Mouse (Mus musculus) midbrain, embryonic 11.5 days (tissue): Measurements from ENCODE around the gene Acta1. TPM values are rescaled to one million over a fixed set of nuclear protein-coding genes. Genes with fewer than 3 reads are reported as not detected.

ENCODE experiments used
- ATAC-seq: fragments of 200-750 bp; cut with Nextera tagmentation; 2 replicates; pipeline ENCODE4 v1.8.0; 2017; ENCODE audit warnings: moderate TSS enrichment, moderate library complexity; ENCODE audit not compliant: low FRiP score
- DNase-seq: peaks from one replicate; pipeline ENCODE4 v3.0.0; 2015; ENCODE audit warnings: low spot score; ENCODE audit errors: missing footprints
- H3K27ac ChIP-seq: fragments of 300-500 bp; sonication (generic); 2 replicates; pipeline ENCODE4 v1.5.1; 2014; ENCODE audit warnings: low read depth, low read length
- H3K27me3 ChIP-seq: fragments of 300-500 bp; sonication (generic); 2 replicates; pipeline ENCODE4 v1.6.1; 2014; ENCODE audit warnings: mild to moderate bottlenecking, low read length, moderate library complexity, mixed read lengths; ENCODE audit not compliant: control insufficient read depth, insufficient read depth
- H3K36me3 ChIP-seq: fragments of 300-500 bp; sonication (generic); 2 replicates; pipeline ENCODE4 v1.6.1; 2014; ENCODE audit warnings: mild to moderate bottlenecking, low read length, moderate library complexity, mixed read lengths; ENCODE audit not compliant: control insufficient read depth, insufficient read depth
- H3K4me1 ChIP-seq: fragments of 300-500 bp; sonication (generic); 2 replicates; pipeline ENCODE4 v1.6.1; 2014; ENCODE audit warnings: low read length; ENCODE audit not compliant: control insufficient read depth, insufficient read depth
- H3K4me2 ChIP-seq: fragments of 300-500 bp; sonication (generic); 2 replicates; pipeline ENCODE4 v1.6.1; 2014; ENCODE audit warnings: mild to moderate bottlenecking, moderate library complexity
- H3K4me3 ChIP-seq: fragments of 300-500 bp; sonication (generic); 2 replicates; pipeline ENCODE4 v1.5.1; 2014; ENCODE audit warnings: low read depth, low read length
- H3K9ac ChIP-seq: fragments of 300-500 bp; sonication (generic); 2 replicates; pipeline ENCODE4 v1.6.1; 2014; ENCODE audit warnings: low read length
- H3K9me3 ChIP-seq: fragments of 300-500 bp; sonication (generic); 2 replicates; pipeline ENCODE4 v1.6.1; 2016; ENCODE audit warnings: low read length; ENCODE audit not compliant: control insufficient read depth
- WGBS: fragments of 180-500 bp; shearing (Covaris S2); extraction: QIAGEN DNeasy Blood & Tissue Kit; methylation state at CpG from one replicate; pipeline ENCODE4 v1.1.7; 2014; 5-methylcytosine and 5-hydroxymethylcytosine counted together
- polyA plus RNA-seq: library from polyadenylated mRNA; unstranded; fragments of >200 nt; fragmentation: Nextera tagmentation; extraction: Ambion mirVana; gene quantifications from 2 replicates; pipeline ENCODE4 v1.2.1, GENCODE M21; 2014

Acta1 gene
- polyA plus RNA-seq, 1 experiment from 2014 or later: not detected

- ATAC-seq (no peak), DNase-seq (no peak)
- 75% methylated on average over 3 of the region's 3 CpGs for WGBS
- Histone ChIP-seq H3K27ac (no peak overlapping the region), H3K9me3 (no peaks in the 10 kb centered on the region; the same call in 1 of the 2 replicates), H3K4me3 (no peak overlapping the region), H3K4me1 (peaks cover 6% of the 10 kb centered on the region), H3K4me2 (no peak overlapping the region), H3K27me3 (peaks cover 7% of the 10 kb centered on the region; the same call in 1 of the 2 replicates), H3K36me3 (no peaks in the 10 kb centered on the region), H3K9ac (no peak overlapping the region)
Measured at GRCm38 (mm10) chr8:123857361-123857760, 37.2 kb downstream of the Acta1 start.

GRCm38 (mm10) chr8:123854733-123855475 is 39.6 kb downstream of the Acta1 start:
- Histone ChIP-seq H3K9ac (no peak overlapping the region), H3K4me3 (no peak overlapping the region), H3K27me3 (no peaks in the 10 kb centered on the region), H3K27ac (no peak overlapping the region), H3K4me1 (peaks cover 6% of the 10 kb centered on the region), H3K4me2 (no peak overlapping the region), H3K9me3 (no peaks in the 10 kb centered on the region; the same call in 1 of the 2 replicates), H3K36me3 (no peaks in the 10 kb centered on the region)
- ATAC-seq (no peak), DNase-seq (no peak)
- WGBS: 90% methylated on average over 9 of the region's 9 CpGs

DNA sequence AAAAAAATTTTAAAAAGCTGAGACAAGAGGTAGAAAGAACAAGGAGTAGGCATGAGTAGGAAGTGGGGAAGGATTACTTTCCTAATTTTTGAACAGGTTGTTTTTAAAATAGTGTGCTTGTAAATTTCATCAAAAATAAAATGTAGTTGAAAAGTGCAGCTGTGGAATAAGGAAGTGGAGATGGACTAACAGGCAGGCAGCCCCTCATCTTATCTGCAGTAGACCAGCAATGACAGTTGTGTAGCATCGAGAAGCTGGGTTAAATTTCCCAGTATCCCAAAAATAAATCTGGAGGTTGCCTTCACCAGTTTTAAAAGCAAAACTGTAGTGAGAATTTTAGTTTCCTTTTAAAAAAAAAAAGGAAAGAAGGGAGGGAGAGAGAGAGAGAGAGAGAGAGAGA is 40.3 kb downstream of the Acta1 start:
- no peaks in the 10 kb centered on the region for H3K27me3 ChIP-seq
- peaks cover 6% of the 10 kb centered on the region for H3K4me1 ChIP-seq
- H3K4me2 ChIP-seq: no peak overlapping the region
- no peak overlapping the region for H3K4me3 ChIP-seq
- WGBS: 96% methylated on average over 1 of the region's 1 CpGs
- ATAC-seq: no peak
- H3K36me3 ChIP-seq: no peaks in the 10 kb centered on the region
- no peak for DNase-seq
- no peak overlapping the region for H3K9ac ChIP-seq
- no peak overlapping the region for H3K27ac ChIP-seq
- no peaks in the 10 kb centered on the region; the same call in 1 of the 2 replicates for H3K9me3 ChIP-seq

GRCm38 (mm10) chr8:123851590-123851989 is 43.0 kb downstream of the Acta1 start:
- Histone ChIP-seq H3K9ac (no peak overlapping the region), H3K9me3 (no peaks in the 10 kb centered on the region; the same call in 1 of the 2 replicates), H3K27me3 (no peaks in the 10 kb centered on the region), H3K27ac (no peak overlapping the region), H3K4me2 (no peak overlapping the region), H3K4me1 (no peaks in the 10 kb centered on the region), H3K4me3 (no peak overlapping the region), H3K36me3 (no peaks in the 10 kb centered on the region)
- no peak for ATAC-seq
- 74% methylated on average over 5 of the region's 5 CpGs for WGBS
- no peak for DNase-seq

DNA sequence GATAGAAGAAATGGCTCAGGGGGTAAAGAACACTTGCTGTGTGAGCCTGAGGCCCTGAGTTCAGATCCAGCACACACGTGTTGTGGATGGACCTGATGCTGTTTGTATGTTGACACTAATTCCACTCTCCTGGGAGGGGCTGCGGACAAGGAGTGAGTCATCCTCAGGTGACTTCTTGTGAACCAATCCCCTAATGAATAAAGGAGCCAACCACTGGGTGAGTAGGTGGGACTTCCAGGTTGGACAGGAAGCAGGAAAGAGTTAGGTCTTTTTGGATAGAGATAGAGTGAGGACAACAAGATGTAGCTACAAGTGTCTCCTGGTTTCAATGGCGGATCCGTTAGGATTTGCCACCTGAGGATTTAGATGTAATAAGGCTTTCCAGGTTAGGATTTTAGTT is 45.2 kb downstream of the Acta1 start:
- no peaks in the 10 kb centered on the region for H3K27me3 ChIP-seq
- DNase-seq (no peak), ATAC-seq (no peak)
- no peaks in the 10 kb centered on the region for H3K36me3 ChIP-seq
- H3K4me3 ChIP-seq: no peak overlapping the region
- no peak overlapping the region for H3K9ac ChIP-seq
- no peaks in the 10 kb centered on the region for H3K4me1 ChIP-seq
- no peak overlapping the region for H3K27ac ChIP-seq
- 85% methylated on average over 4 of the region's 4 CpGs for WGBS
- H3K4me2 ChIP-seq: no peak overlapping the region
- H3K9me3 ChIP-seq: no peaks in the 10 kb centered on the region

DNA sequence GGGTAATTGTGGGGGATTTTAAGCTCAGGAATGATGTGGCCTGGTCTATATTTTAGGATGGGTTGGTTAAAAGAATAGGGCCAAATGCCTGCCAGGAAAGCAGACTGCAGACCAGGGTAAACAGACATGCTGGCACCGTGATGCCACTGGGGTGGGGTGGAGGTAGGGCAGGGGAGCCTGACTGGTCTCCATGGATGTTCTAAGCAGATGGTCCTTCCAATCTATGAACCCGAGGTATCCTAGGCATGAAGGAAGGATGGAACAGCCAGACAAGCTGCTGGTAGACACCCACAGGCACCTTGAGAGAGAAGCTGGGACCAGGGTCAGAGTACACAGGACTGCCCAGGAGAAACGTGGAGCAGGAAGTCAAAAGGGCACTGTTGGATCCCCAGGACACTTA is 47.0 kb downstream of the Acta1 start:
- H3K27ac ChIP-seq: no peak overlapping the region
- H3K4me1 ChIP-seq: no peaks in the 10 kb centered on the region
- no peaks in the 10 kb centered on the region for H3K27me3 ChIP-seq
- DNase-seq: no peak
- no peak overlapping the region for H3K9ac ChIP-seq
- 76% methylated on average over 3 of the region's 3 CpGs for WGBS
- no peaks in the 10 kb centered on the region for H3K36me3 ChIP-seq
- no peaks in the 10 kb centered on the region for H3K9me3 ChIP-seq
- no peak overlapping the region for H3K4me2 ChIP-seq
- ATAC-seq: no peak
- no peak overlapping the region for H3K4me3 ChIP-seq

DNA sequence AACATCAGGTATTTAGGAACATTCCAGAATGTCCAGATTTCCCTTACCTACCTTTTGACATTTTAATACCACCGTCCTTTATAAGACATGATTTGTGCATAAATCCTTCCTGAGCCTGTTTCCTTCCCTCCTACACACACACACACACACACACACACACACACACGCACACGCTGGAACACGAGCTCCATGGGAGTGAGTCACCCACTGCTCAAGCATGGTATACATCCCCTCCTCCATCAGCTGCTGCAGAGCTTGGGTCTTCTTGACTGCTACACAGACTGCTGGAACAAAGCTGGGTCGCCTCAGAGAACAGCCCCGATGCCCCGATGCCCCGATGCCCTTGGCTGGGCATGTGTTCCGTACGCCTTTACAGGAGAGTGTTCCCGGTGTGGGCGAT is 48.0 kb downstream of the Acta1 start:
- Histone ChIP-seq H3K9me3 (no peaks in the 10 kb centered on the region), H3K4me3 (no peak overlapping the region), H3K4me1 (no peaks in the 10 kb centered on the region), H3K27me3 (no peaks in the 10 kb centered on the region), H3K4me2 (no peak overlapping the region), H3K36me3 (no peaks in the 10 kb centered on the region), H3K27ac (no peak overlapping the region), H3K9ac (no peak overlapping the region)
- WGBS: 91% methylated on average over 12 of the region's 12 CpGs
- DNase-seq (no peak), ATAC-seq (no peak)

DNA sequence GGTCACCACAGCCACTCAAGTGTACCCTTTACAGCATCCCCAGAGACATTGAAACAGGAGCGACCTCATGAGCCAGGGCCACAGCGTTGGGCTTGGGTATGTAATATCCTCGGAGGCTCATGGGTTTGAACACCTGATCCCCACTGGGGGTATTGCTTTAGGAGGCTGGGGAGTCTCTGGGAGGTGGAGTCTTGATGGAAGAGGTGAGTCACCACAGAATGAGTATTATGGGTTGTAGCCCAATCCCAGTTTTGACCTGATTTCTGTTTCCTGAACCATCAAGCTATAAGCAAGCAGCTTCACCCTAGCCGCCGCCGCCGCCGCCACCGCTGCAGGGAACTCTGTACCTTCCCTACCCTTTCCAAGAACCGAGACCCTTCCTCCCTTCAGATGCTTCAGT is 48.6 kb downstream of the Acta1 start:
- H3K9ac ChIP-seq: no peak overlapping the region
- no peaks in the 10 kb centered on the region for H3K36me3 ChIP-seq
- H3K4me2 ChIP-seq: no peak overlapping the region
- H3K27me3 ChIP-seq: no peaks in the 10 kb centered on the region
- no peak for DNase-seq
- H3K27ac ChIP-seq: no peak overlapping the region
- ATAC-seq: no peak
- H3K9me3 ChIP-seq: no peaks in the 10 kb centered on the region
- H3K4me1 ChIP-seq: no peaks in the 10 kb centered on the region
- no peak overlapping the region for H3K4me3 ChIP-seq
- 94% methylated on average over 10 of the region's 10 CpGs for WGBS

DNA sequence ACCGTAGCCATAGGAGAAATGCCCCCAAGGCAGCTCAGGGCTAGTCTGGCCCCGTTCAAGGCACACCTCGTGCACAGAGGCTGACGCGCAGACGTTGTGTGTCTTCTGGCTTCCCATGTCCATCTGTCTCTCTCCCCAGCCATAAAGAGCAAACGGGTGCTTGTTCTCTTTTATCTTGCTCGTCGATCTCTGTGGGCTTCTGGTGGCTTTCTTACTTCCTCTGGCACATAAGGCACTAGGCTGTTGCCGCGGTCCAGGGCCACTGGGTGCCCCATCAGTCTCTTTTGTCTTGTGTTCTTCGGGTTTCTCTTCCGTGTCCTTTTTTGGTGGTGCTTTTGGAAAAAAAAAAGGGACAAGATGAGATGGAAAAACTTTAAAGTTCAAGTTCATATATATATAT is 49.4 kb downstream of the Acta1 start:
- no peak overlapping the region for H3K27ac ChIP-seq
- no peaks in the 10 kb centered on the region for H3K27me3 ChIP-seq
- no peak overlapping the region for H3K9ac ChIP-seq

More for the DNA sequence above, 49.4 kb downstream of the Acta1 start:
- Histone ChIP-seq H3K4me3 (no peak overlapping the region), H3K4me2 (no peak overlapping the region), H3K36me3 (no peaks in the 10 kb centered on the region), H3K4me1 (no peaks in the 10 kb centered on the region), H3K9me3 (no peaks in the 10 kb centered on the region)
- 95% methylated on average over 13 of the region's 13 CpGs for WGBS
- ATAC-seq (no peak), DNase-seq (no peak)
